Mouse (Mus musculus) left cerebral cortex, adult 18-20 months (tissue): ENCODE data around the gene Elovl5. TPM values are rescaled to one million over a fixed set of nuclear protein-coding genes. Genes with fewer than 3 reads are reported as not detected.

Source experiments
- DNase-seq, 2 experiments: peaks; one replicate each; pipeline ENCODE4 v3.0.0; 2021 to 2022; ENCODE audit warnings: low spot score in 2 of 2, mixed read lengths in 1 of 2
- long read RNA-seq, 2 experiments: library from polyadenylated mRNA; stranded (forward); transcript quantifications; one replicate each; pipeline ENCODE4 v2.0.0; 2021
- total RNA-seq, 2 experiments: library from RNA; stranded (reverse); gene quantifications; 2 replicates each; pipeline ENCODE4 v1.2.3; 2021

Elovl5 gene
- total RNA-seq = 10 to 100 TPM; 63.7 to 64.2 TPM
- long read RNA-seq, experiment 1, transcript Elovl5-201 (8 exons, 2,782 nt) = major isoform, 61 of 94 reads
- long read RNA-seq, experiment 1, partial matches to known transcripts = 27 of 94 reads
- long read RNA-seq, experiment 1, other reads (novel, unspliced or antisense) = 6 of 94 reads
- long read RNA-seq, experiment 2, transcript Elovl5-201 (8 exons, 2,782 nt) = major isoform, 47 of 64 reads
- long read RNA-seq, experiment 2, partial matches to known transcripts = 16 of 64 reads
- long read RNA-seq, experiment 2, other reads (novel, unspliced or antisense) = 1 of 64 reads

DNA sequence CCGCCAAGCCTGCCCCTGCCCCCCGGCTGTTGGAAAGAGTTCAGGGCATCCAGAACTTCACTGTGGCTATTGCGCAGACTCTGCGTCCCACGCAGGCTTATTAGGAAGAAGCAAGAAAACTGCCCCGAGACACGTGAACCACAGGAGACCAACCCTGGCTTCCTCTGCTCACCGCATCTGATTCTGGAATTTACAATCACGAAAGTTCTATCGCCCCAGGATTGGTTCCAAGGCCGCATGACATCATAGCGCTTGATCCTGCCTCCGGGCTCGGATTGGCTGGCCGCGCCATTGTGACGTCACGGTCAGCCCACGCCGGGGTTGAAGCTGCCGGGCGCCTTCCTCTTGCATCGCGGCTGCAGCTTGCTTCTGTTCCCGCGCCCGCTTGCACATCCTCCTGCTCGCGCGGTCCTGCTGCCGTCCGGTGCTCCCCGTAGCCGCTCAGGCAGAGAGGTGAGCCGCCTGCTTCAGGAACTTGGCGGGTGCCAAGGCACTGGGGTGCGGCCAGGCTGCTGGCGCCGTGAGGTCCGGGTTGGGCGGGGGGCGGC, at the start of gene Elovl5:
Elovl5 (plus strand) TSS at position 291 of the 548 bp plus-strand sequence.
- DNase-seq = peak; percentile 97

DNA sequence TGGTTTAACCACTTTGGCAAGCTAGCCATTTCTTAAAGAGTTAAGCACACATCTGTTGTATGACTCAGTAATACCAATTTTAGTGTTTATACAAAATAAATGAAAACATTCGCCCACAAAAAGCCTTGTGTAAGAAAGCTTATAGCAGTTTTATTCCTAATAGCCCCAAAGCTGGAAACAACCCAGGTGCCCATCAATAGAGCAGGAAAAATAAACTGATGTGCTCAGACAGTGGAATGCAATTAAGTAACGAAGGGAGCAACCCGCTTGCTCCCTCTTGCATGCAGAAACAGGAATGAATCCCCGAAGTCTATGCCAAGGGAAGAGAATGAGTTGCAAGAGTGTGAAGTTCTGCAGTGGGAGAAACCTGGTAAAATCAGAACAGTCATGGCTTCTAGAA, 25.7 kb upstream of the Elovl5 start:
- no peak for DNase-seq

DNA sequence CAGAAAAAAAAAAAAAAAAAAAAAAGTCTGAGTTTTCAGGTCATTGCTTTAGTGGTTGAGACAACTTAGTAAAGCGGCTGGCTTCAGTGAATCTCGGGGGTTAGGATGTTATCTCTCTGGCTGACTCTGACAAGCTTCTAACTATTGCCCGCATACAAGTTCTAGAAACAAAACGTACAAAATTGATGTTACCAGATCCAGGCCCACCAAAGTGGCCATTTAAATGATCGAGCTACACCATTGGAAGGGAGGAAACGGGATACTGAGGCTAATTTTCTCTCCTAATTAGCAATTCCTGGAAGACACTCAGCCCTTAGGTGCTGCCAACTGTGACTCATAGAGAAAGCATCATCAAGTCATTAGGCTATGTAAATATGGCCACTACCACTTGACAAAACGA, 18.6 kb upstream of the Elovl5 start:
- no peak for DNase-seq

DNA sequence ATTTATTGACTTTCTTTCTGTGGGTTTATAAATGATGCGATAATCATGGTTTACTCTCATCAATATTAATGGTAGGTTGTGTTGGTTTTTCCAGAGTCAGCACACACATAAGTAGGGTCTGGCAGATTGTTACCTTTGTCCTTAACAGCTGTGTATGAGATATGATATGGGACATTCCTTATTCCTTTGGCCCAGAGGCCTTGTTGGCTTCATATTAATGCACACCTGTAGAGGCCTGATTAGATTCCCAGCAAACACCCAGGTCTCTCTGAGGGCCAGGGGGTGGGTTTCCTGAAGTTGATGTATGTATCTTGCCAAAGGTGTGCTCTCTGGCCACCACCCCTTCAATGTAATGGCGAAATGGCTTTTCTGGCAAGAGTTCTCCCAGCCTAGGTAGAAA, 13.0 kb upstream of the Elovl5 start:
- DNase-seq = no peak

DNA sequence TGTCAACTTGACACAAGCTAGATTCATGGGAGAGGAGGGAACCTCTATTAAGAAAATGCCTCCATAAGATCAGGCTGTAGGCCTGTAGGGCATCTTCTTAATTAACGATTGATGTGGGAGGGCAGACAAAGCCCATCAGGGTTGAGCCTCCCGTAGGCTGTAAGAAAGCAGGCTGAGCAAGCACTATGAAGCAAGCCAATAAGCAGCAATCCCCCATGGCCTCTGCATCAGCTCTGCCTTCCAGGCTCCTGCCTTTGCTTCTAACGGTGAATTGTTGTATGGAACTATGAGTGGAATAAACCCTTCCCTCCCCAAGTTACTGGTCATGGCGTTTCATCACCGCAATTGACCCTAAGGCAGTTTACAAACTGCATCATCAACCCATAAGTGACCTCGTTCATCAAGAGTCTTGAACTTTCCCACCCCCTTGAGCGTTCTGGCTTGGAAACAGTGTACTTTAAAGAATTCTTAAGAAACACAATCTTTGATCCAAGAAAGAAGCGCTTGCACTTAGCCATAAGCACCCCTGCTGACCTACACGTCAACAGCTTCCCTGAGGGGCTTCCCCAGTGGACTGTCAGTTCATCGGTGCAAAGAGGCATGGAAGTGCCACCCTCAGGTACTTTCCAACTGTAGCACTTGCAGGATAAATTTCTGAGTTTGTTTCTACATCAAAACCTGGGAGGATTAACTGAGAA, 7.4 kb upstream of the Elovl5 start:
- no peak for DNase-seq

DNA sequence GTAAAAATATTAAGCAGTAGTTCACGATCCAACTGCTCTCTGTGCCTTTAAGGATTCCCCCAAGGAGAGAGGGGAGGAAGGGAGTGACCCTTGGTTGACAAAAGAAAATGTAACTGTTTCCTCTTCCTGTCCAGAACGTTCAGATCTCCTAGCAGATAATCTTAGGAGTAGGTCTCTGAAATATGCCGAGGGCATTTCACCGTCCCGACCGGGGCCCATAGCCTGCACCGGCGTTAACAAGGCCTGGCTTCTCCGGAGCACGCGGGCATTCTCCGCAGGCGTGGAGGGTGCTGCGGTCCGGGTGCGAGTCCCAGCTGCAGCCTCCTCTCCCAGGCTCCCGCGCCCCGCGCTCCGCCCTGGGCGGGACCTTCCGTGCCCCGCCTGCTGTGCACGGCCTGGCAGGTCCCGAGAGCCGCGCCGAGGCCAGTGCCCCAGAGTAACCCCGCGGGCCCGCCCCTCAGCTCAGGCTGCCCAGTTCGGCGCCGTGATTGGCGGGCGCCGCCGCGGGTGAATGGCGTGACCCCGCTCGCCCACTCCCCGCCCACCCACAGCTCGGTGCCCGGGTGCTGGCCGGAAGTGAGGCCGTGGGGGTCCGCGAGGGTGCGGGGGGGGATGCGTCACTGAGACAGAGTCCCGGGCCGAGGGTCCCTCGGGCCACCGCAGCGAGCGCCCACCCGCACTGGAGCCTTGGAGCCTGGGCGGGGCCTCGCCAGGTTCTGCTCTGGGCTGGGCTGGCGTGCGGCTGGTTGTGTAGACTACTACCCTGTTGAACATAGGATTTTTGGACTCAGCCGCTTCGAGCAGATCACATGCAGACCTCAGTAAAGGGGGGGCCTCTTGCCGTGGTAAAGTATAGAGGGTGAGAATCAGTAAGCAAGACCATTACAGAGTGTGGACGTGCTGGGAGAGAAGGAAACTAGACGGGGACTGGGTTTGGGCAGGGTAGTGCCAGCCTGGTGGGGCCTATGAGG, 6.6 kb upstream of the Elovl5 start:
- DNase-seq = peak; percentile 71 to 79

DNA sequence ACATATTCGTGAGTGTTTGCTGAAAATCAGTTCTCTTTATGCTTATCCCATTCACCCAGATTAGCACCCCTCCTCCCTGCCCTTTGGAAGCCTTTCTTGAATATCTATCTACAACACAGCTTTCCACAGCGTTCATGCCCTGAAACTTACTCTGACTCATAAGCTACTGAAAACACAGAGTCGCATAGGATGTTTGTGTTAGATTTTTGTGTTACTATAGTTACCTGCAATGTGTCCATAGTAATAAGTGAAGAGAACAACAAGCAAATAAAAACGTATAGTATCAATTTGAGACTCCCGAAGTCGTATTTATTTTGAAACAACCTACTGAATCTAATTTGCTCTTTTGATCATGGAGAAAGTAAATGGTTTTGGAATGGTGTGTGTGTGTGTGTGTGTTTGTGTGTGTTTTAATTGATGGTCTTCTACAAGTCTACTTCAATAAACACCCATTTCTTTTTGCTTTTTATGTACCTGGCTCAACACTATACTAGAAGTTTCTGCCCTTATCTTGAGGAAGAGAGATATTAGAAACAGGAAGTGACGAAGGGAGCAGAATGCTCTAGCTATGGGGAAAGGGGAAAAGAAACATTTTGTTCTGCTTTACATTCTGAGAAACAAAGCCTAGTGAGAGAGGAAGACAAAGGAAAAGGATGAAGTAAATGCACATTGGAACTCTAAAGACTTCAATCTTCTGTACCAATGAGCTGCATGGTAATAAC, 5.5 kb upstream of the Elovl5 start:
- DNase-seq = no peak

DNA sequence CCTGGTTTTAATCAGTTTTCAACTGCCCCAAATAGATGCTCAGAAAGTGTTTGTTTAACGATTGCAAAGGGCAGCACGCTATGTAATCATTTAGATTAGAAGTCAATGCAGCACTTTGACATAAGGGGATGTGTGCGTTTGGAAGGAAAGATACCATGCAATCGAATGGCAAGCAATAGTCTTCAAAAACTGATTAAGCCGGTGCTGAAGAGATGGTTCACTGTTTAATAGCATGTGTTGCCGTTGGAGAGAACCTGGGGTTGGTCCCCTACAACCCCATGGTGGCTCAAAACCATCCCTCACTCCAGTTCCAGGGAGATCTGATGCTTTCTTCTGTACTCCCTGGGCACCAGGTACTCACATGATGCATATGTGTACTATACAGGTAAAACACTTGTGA, 4.9 kb upstream of the Elovl5 start:
- no peak for DNase-seq

DNA sequence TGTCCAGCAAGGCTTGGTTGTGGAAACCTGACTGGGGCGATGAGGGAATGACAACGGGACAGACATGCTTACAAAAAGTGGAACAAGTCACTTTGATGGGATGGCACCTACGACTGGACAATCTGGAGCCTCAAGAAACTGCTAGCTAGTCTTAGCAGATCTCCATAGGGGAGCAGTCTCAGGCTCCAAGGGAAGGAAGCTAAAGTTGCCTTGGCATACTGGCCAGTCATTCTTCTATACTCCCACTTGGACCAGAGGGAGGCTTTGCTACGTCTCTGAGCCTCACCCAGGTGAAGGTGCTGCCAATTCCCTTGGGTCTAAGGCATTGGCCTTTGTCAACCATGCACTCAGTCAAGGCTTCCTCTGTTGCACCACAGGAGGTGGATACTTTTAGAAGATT, 2.5 kb upstream of the Elovl5 start:
- DNase-seq = no peak

DNA sequence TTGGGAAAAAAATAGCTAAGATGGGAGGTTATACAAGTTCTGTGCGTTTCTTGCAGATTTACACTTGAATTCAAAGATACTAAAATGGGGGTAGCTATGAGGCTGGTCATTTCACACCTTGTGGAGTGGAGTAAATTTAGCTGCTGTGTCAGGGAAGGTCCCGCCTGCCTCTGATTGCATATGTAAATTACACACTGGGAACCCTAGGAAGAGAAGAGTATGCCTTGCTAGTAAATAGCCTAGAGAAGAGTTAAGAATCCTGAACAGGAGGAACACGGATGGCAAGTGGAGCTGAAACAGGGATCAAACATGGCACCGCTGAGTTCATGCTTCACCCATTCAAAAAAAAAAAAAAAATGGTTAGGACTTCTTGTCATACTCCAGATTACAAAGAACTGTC, 1.4 kb upstream of the Elovl5 start:
- DNase-seq = no peak

DNA sequence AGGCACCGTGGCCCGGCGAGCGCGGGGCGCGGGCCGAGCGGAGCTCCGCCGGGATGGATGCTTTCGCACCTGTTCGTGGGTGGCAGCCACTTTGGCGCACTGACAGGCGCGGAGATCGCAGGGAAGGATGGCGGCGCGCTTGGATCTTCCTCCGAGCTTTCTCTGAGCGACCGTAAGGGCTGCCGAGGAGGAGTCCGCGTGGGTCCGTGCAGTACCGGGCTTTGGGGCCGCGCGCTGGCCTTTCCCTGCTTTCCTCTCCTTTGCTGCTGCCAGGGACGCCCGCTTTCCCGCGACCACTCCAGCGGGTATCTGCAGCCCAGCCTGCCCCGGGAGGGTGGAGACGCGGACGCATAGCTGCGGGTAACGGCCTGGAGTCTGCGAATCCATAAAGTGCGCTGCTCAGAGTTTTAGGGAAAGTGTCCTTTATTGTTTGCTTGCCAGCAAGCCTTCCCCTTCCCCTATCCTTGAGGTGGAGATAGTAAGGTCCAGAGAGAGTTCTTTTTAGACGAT, 513 bp downstream of the Elovl5 start:
- peak; percentile 48 to 68 for DNase-seq

DNA sequence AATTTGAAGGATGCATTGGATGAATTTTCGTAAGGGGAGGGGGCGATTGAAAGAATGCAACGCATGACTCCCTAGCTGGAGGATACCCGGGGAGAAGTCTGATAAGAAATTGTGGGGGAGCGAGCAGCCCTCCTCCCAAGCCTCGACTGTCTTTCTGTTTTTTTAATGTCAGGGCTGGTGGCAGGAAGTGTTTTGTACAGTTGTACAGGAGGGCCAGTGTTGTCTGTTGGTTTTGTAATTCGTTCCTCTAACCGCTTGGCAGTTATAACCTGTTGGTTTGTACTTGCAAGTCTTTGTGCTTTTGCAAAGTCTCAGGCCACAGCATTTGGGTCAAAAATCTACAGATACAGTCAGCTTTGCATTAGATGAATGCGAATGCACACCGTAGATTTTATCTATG, 1.0 kb downstream of the Elovl5 start:
- no peak for DNase-seq

DNA sequence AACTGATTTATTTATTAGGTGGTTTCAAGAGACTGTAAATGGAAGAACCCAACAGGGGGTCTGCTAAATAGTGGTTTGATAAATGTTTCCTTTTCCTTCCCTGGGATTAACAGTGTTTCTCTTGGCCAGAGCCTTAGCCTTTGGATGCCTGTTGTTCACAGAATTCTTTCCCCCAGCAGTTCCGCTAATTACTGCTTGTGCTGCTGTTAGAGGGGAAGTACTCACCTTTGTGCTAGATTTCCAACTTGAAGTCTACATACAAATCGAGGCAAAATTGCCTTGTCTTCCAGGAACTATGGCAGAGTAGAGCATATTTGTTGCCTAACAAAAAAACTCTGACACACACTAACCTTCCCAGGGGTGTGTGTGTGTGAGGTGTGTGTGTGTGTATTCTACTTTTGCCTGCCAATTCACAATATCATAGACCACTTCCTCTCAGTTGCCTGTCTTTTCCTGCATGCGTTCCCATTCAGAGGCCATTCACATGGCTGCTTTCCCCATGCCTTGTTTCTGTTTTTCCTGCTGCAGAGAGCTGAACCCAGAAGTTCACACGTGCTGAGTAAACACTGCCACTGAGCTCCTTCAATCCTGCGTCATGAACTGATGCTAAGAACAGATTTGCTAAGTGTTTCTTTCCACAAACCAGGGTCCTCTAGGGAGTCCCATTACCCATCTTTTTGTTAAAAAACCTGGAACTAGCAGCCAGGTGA, 2.0 kb downstream of the Elovl5 start:
- no peak for DNase-seq

DNA sequence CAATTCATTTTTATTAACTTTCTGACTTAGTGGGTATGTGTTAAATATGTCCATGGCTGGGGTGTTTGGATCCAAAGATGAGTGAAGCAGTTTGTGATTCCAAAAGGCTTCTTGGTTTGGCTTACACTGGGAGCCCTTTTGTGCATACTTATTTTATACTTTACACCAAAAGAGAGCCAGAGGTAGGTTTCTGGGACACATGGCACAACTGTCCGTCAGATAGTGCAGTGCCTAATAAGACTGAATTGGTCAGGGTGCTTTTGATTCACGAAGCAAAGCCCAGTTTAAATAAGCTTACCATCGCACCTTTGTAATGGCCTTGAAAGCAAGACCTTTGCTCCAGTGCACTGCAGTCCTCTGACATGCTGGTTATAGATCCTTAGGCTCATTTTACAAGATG, 3.3 kb downstream of the Elovl5 start:
- DNase-seq = no peak

DNA sequence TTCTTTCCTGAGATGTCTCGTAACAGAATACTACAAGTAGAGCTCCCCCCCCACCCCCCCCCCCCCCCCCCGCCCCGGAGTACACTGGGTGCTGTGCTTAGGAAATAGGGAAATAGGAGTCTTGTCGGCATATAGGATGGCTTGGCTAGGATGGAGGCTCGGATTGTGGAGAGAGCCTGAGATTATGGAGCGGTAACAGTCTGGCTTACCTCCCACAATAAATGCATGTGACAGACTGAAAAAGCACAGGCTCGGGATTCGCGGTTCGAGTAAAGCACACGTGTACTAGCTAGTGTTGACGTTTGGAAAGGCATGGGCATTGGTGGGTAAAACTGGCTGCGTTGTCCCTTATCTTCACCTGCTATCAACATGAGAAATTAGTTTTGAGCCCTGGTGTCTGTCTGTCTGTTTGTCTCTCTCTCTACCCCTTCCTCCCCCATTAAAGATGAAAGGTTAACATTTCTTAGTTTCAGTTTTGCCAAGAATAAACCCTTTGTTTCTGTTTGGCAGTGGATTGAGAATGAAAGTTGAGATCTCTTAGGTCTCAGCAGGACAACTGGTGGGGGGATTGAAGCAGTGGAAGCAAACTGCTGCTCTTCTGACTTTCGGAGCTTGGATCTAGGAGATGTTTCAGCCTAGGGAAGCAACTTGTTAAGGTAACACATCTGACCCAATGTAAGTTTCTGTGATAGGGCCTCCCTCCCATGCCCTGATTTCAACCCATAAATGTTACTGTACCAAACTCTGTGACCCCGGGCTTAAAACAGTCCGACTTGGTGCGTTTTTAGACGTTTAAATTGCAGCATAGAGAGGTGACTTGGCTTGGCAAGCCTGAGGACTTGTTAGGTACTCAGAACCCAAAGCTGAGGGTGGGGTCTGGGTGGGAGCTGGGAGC, 4.4 kb downstream of the Elovl5 start:
- DNase-seq = no peak

DNA sequence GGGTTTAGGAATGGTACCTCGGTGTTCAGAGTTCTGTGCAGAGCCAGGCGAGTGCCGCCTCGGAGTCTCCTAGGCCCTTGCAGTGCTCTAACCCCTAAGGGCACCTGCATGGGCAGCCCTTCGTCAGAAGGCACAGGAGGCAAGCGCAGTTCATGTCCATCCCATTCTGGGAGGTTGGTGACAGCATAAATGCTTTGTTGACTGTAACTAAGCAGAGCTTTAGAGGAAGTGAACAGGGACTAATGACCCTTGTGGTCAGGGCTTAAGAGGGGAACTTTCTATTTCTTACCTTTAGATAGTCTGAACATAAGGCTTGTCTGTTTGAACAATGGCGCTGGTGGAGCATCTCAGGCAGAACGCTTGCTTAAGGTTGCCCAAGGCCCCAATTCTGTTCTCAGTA, 6.6 kb downstream of the Elovl5 start:
- DNase-seq = no peak

DNA sequence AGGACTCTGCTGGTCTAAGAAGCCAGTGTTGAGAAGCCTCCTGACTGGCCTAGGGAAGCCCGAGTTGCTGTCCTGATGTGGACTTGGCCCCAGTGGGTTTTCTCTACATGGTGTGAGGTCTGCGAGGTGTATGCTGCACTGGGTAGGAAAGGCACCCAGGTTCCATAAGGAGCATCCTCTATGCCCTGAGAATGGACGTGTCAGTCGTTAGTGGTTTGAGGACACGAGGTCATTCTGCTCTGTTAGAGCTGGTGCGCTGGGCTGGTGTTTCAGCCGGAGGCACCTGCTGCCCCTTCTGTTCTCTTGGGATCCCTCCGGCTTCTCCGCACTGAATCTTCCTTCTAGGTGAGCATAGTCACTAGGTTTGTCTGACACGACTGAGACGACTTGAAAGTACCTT, 7.0 kb downstream of the Elovl5 start:
- no peak for DNase-seq

DNA sequence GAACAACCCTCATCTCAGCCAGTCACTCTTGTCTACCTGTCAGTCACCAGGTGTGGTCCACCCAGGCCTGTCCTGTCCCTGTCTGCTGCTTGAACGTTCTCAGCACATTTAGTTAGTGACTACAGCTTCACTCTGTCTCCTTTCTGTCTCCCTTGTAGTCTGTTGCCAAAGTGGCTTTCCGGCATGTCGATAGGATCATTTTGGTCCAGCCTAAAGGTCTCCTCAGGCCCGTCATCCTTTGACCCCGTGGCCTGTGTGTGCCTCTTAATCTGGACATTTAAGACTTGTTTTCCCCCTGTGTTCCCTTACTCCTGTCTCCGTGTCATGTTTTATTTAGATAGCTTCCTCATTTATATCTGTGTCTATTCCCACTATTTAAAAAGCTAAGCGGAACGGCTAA, 9.0 kb downstream of the Elovl5 start:
- DNase-seq = no peak

DNA sequence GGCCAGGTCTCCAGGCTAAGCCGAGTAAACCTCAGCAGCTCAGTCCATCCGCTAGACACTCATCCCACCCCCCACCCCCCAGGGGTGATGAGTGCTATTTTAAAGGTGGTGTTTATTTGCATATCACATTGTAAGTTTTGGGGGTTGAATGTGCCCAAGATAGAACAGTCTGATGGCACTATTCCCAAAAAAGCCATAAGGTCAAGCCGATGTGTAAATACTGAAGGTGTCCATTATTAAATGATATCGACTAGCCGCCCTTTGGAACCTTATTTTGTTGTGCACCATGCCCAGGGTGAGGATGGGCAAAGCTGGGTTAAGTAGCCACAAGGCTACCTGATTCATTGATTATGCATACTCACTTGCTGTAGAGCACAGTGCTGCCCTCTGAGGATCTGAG, 9.7 kb downstream of the Elovl5 start:
- DNase-seq = no peak
